Mouse (Mus musculus) hindbrain, embryonic 16.5 days (tissue): Measurements from ENCODE around the gene Dst. TPM values are rescaled to one million over a fixed set of nuclear protein-coding genes. Genes with fewer than 3 reads are reported as not detected.

ENCODE experiments used
- ATAC-seq: fragments of 200-750 bp; cut with Nextera tagmentation; 2 replicates; pipeline ENCODE4 v1.8.0; 2017; ENCODE audit warnings: moderate TSS enrichment, moderate library complexity
- H3K27ac ChIP-seq: fragments of 300-500 bp; sonication (generic); 2 replicates; pipeline ENCODE4 v1.5.1; 2014; ENCODE audit warnings: low read depth, mild to moderate bottlenecking, control low read depth, low read length, moderate library complexity
- H3K27me3 ChIP-seq: fragments of 300-500 bp; sonication (generic); replicated peaks from 2 replicates; pipeline ENCODE4 v1.6.1; 2014; ENCODE audit warnings: low read length; ENCODE audit not compliant: control insufficient read depth, insufficient read depth
- H3K36me3 ChIP-seq: fragments of 300-500 bp; sonication (generic); 2 replicates; pipeline ENCODE4 v1.6.1; 2014; ENCODE audit warnings: mild to moderate bottlenecking, low read length, moderate library complexity, mixed read lengths; ENCODE audit not compliant: control insufficient read depth, insufficient read depth
- H3K4me1 ChIP-seq: fragments of 300-500 bp; sonication (generic); 2 replicates; pipeline ENCODE4 v1.6.1; 2014; ENCODE audit warnings: low read depth, low read length; ENCODE audit not compliant: control insufficient read depth, insufficient read depth
- H3K4me2 ChIP-seq: fragments of 300-500 bp; sonication (generic); 2 replicates; pipeline ENCODE4 v1.6.1; 2014; ENCODE audit warnings: mild to moderate bottlenecking, low read length, control low read depth, moderate library complexity
- H3K4me3 ChIP-seq: fragments of 300-500 bp; sonication (generic); 2 replicates; pipeline ENCODE4 v1.5.1; 2014; ENCODE audit warnings: mild to moderate bottlenecking, low read length, control low read depth, moderate library complexity
- H3K9ac ChIP-seq: fragments of 300-500 bp; sonication (generic); 2 replicates; pipeline ENCODE4 v1.6.1; 2014; ENCODE audit warnings: low read depth, mild to moderate bottlenecking, control low read depth, low read length, moderate library complexity
- H3K9me3 ChIP-seq: fragments of 300-500 bp; sonication (generic); 2 replicates; pipeline ENCODE4 v1.6.1; 2014; ENCODE audit warnings: mild to moderate bottlenecking, low read length, moderate library complexity; ENCODE audit not compliant: control insufficient read depth
- WGBS: fragments of 180-500 bp; shearing (Covaris S2); extraction: QIAGEN DNeasy Blood & Tissue Kit; methylation state at CpG from one replicate; pipeline ENCODE4 v1.1.7; 2014; 5-methylcytosine and 5-hydroxymethylcytosine counted together
- polyA plus RNA-seq: library from polyadenylated mRNA; unstranded; fragments of >200 nt; fragmentation: Nextera tagmentation; extraction: Ambion mirVana; gene quantifications from 2 replicates; pipeline ENCODE4 v1.2.1, GENCODE M21; 2015

The Dst gene
- polyA plus RNA-seq, 1 experiment from 2014 or later: 38.3 TPM

DNA sequence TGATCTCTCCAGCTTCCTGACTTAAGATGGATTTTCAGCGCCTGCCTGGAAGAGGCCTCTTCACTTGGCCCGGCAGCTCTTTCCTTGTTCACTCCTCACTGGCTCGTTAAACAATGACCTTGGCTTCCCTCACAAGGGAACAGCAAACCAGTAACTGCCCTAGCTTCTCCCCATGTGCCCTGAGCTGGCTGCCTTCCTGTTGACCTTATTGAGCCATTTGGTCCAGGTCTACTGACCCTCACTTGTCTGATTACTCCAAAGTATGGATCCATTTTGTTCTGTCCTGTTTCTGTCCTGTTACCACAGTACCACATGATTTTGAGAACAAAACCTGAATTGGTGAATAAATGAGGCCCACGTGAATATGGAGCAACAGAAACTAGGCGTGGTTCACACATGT, 31.8 kb downstream of the Dst start:
- Histone ChIP-seq H3K4me1 (no peaks in the 10 kb centered on the region), H3K27ac (no peak overlapping the region)
- 82% methylated on average over 5 of the region's 5 CpGs for WGBS

DNA sequence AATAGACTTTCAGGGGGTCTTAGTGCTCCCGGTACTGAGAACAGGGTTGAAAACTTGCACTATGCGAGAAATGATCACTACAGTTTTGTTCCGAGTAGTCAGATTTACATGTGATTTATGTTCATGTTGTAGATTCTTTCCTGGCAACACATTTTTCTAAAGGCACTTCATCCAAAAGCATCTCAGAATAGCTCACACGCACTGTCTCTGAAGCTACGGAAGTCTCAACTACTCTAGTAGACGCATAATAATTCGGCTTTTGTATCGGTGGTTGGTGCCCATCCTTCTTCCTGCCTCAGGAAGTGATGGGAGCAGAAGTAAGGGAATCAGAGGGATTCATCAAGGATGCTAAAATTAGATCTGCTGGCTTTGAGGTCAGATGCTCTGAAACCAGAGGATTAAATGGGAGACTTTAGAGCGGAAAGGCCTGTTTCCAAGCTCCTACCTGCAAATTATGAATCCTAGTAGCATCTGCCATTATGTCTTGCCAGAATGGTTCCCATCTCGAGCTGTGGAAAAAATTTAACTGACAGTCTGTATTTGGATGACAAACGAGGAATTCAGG, 32.4 kb downstream of the Dst start:
- no peak overlapping the region for H3K9ac ChIP-seq
- H3K4me1 ChIP-seq: no peaks in the 10 kb centered on the region
- 76% methylated on average over 11 of the region's 11 CpGs for WGBS
- no peaks in the 10 kb centered on the region for H3K9me3 ChIP-seq
- no peaks in the 10 kb centered on the region for H3K27me3 ChIP-seq
- ATAC-seq: no peak
- H3K36me3 ChIP-seq: no peaks in the 10 kb centered on the region
- H3K4me3 ChIP-seq: no peak overlapping the region
- H3K27ac ChIP-seq: no peak overlapping the region
- H3K4me2 ChIP-seq: no peak overlapping the region

More for the DNA sequence above, 31.8 kb downstream of the Dst start:
- Histone ChIP-seq H3K9ac (no peak overlapping the region), H3K4me3 (no peak overlapping the region), H3K4me2 (no peak overlapping the region), H3K36me3 (no peaks in the 10 kb centered on the region), H3K27me3 (no peaks in the 10 kb centered on the region), H3K9me3 (no peaks in the 10 kb centered on the region)
- no peak for ATAC-seq

DNA sequence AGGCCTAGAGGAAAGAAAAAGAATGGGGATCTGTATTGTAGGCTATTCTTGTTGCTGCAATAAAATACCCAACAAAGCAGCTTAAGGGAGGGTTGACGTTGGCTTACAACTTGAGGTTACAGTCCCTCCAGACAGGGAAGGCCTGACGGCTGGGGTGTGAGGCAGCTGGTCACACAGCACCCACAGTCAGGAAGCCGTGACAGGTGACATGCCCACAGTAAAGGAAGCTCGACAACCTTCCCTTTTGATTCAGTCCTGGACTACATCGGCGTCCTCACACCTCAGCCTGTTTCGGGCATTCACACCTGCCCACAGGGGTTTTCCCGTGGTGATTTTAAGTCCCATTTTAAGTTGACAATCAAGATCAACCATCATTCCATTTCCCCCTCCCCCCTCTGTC, 34.6 kb downstream of the Dst start:
- WGBS: 92% methylated on average over 8 of the region's 8 CpGs
- H3K27ac ChIP-seq: no peak overlapping the region
- H3K4me2 ChIP-seq: no peak overlapping the region
- ATAC-seq: no peak
- H3K9me3 ChIP-seq: no peaks in the 10 kb centered on the region
- H3K27me3 ChIP-seq: no peaks in the 10 kb centered on the region
- H3K4me1 ChIP-seq: no peaks in the 10 kb centered on the region
- H3K36me3 ChIP-seq: no peaks in the 10 kb centered on the region
- no peak overlapping the region for H3K4me3 ChIP-seq
- no peak overlapping the region for H3K9ac ChIP-seq

- ATAC-seq: no peak
- Histone ChIP-seq H3K27me3 (no peaks in the 10 kb centered on the region), H3K9ac (no peak overlapping the region), H3K27ac (no peak overlapping the region), H3K4me2 (no peak overlapping the region), H3K4me3 (no peak overlapping the region), H3K9me3 (no peaks in the 10 kb centered on the region), H3K4me1 (no peaks in the 10 kb centered on the region), H3K36me3 (no peaks in the 10 kb centered on the region)
- WGBS: 95% methylated on average over 2 of the region's 2 CpGs
Observed at GRCm38 (mm10) chr1:33943943-33944342, 35.9 kb downstream of the Dst start.

- no peaks in the 10 kb centered on the region for H3K27me3 ChIP-seq
- H3K4me1 ChIP-seq: no peaks in the 10 kb centered on the region
- H3K9ac ChIP-seq: no peak overlapping the region
- no peak overlapping the region for H3K27ac ChIP-seq
- no peaks in the 10 kb centered on the region for H3K9me3 ChIP-seq
- ATAC-seq: peak; percentile 61; the same call in 1 of the 2 replicates
- no peak overlapping the region for H3K4me2 ChIP-seq
- no peak overlapping the region for H3K4me3 ChIP-seq
- H3K36me3 ChIP-seq: no peaks in the 10 kb centered on the region
- 70% methylated on average over 17 of the region's 17 CpGs for WGBS
Observed at GRCm38 (mm10) chr1:33944977-33945750, 37.1 kb downstream of the Dst start.

GRCm38 (mm10) chr1:33945756-33946155, 37.7 kb downstream of the Dst start:
- H3K27me3 ChIP-seq: no peaks in the 10 kb centered on the region
- no peak overlapping the region for H3K27ac ChIP-seq
- 95% methylated on average over 6 of the region's 6 CpGs for WGBS
- no peaks in the 10 kb centered on the region for H3K4me1 ChIP-seq
- no peaks in the 10 kb centered on the region for H3K9me3 ChIP-seq
- H3K4me2 ChIP-seq: no peak overlapping the region
- no peak overlapping the region for H3K9ac ChIP-seq
- ATAC-seq: no peak
- no peaks in the 10 kb centered on the region for H3K36me3 ChIP-seq
- no peak overlapping the region for H3K4me3 ChIP-seq

GRCm38 (mm10) chr1:33946601-33947395, 38.8 kb downstream of the Dst start:
- ATAC-seq: peak; percentile 81
- no peaks in the 10 kb centered on the region for H3K36me3 ChIP-seq
- no peaks in the 10 kb centered on the region for H3K27me3 ChIP-seq
- H3K4me1 ChIP-seq: no peaks in the 10 kb centered on the region
- no peak overlapping the region for H3K4me2 ChIP-seq
- WGBS: 74% methylated on average over 12 of the region's 12 CpGs
- H3K27ac ChIP-seq: no peak overlapping the region
- no peak overlapping the region for H3K4me3 ChIP-seq
- H3K9ac ChIP-seq: no peak overlapping the region
- H3K9me3 ChIP-seq: no peaks in the 10 kb centered on the region

GRCm38 (mm10) chr1:33947838-33948237, 39.8 kb downstream of the Dst start:
- Histone ChIP-seq H3K27ac (no peak overlapping the region), H3K36me3 (no peaks in the 10 kb centered on the region), H3K4me3 (no peak overlapping the region), H3K4me1 (no peaks in the 10 kb centered on the region), H3K27me3 (no peaks in the 10 kb centered on the region), H3K9me3 (0 out of 2 replicates have a peak, but pooled peaks cover 2% of the 10 kb centered on the region), H3K9ac (no peak overlapping the region), H3K4me2 (no peak overlapping the region)
- 86% methylated on average over 6 of the region's 6 CpGs for WGBS
- ATAC-seq: no peak

DNA sequence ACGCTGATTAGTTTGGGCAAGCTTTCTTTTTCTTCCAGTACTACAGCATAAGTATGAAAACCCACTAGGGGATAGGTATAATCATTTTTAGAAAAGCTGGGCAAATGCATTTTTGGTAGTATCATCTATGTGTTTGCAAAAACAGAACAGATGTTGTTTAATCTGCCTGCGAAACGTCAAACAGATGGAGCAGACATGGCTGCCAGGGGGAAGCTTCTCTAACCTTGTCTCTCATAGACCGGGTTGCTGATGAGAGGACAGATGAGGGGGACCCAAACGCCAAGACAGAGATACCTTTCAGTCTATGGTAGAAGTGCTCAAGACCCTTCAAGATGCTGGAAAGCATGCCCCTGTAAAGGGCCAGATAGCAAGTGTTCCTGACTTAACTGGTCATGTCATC, 40.5 kb downstream of the Dst start:
- Histone ChIP-seq H3K9me3 (0 out of 2 replicates have a peak, but pooled peaks cover 2% of the 10 kb centered on the region), H3K9ac (no peak overlapping the region), H3K27me3 (no peaks in the 10 kb centered on the region), H3K4me1 (no peaks in the 10 kb centered on the region), H3K36me3 (no peaks in the 10 kb centered on the region), H3K4me3 (no peak overlapping the region), H3K4me2 (no peak overlapping the region), H3K27ac (no peak overlapping the region)
- no peak for ATAC-seq
- WGBS: 78% methylated on average over 5 of the region's 5 CpGs
